Mouse (Mus musculus): ENCODE measurements around the gene Vmn1r15. TPM values are rescaled to one million over a fixed set of nuclear protein-coding genes. Genes with fewer than 3 reads are reported as not detected.

The Vmn1r15 gene
- not detected in 2 replicates for polyA plus RNA-seq (2014; fragmentation: Nextera tagmentation; extraction: Ambion mirVana)

GRCm38 (mm10) chr6:57257652-57258051 lies at the start of gene Vmn1r15:
Vmn1r15 (plus strand) TSS chr6:57257952.
- WGBS, result 86% methylated on average over 1 of the region's 1 CpGs
- Histone ChIP-seq H3K4me1 (replicated peaks; ENCODE audit: control insufficient read depth, insufficient read depth, low read length) (no peaks in the 10 kb centered on the region), H3K9me3 (ENCODE audit: control insufficient read depth, low read length) (no peaks in the 10 kb centered on the region), H3K36me3 (replicated peaks; ENCODE audit: control insufficient read depth, insufficient read depth) (no peaks in the 10 kb centered on the region), H3K4me2 (replicated peaks) (no peak within 1 kb of the TSS), H3K4me3 (replicated peaks; ENCODE audit: low read length) (no peak within 1 kb of the TSS), H3K9ac (no peak within 1 kb of the TSS), H3K27ac (no peak within 1 kb of the TSS), H3K27me3 (ENCODE audit: control insufficient read depth, insufficient read depth, low read length) (no peaks in the 10 kb centered on the region)
- DNase-seq (ENCODE audit: low spot score), result no peak
- no peak for ATAC-seq (ENCODE audit: low FRiP score)

GRCm38 (mm10) chr6:57231386-57231785 lies 26.4 kb upstream of the Vmn1r15 start, which contains the start of gene Vmn1r14:
Vmn1r14 (plus strand) TSS chr6:57231686.
- no peak within 1 kb of the TSS for H3K27ac ChIP-seq
- H3K27me3 ChIP-seq (ENCODE audit: control insufficient read depth, insufficient read depth, low read length), result no peaks in the 10 kb centered on the region
- DNase-seq (ENCODE audit: low spot score), result no peak
- H3K9me3 ChIP-seq (ENCODE audit: control insufficient read depth, low read length), result no peaks in the 10 kb centered on the region
- no peaks in the 10 kb centered on the region for H3K4me1 ChIP-seq (replicated peaks; ENCODE audit: control insufficient read depth, insufficient read depth, low read length)
- no peak for ATAC-seq (ENCODE audit: low FRiP score)
- no peak within 1 kb of the TSS for H3K4me3 ChIP-seq (replicated peaks; ENCODE audit: low read length)
- H3K36me3 ChIP-seq (replicated peaks; ENCODE audit: control insufficient read depth, insufficient read depth), result no peaks in the 10 kb centered on the region
- no peak within 1 kb of the TSS for H3K4me2 ChIP-seq (replicated peaks)
- no peak within 1 kb of the TSS for H3K9ac ChIP-seq
- WGBS, result 90% methylated on average over 3 of the region's 3 CpGs

- WGBS, result 96% methylated on average over 2 of the region's 2 CpGs
- ATAC-seq (ENCODE audit: low FRiP score), result no peak
Observed at GRCm38 (mm10) chr6:57260990-57261389, 3.2 kb downstream of the Vmn1r15 start.

GRCm38 (mm10) chr6:57271881-57272280 lies 14.1 kb downstream of the Vmn1r15 start:
- Histone ChIP-seq H3K9ac (no peak overlapping the region), H3K9me3 (ENCODE audit: control insufficient read depth, low read length) (no peaks in the 10 kb centered on the region), H3K4me2 (replicated peaks) (no peak overlapping the region), H3K36me3 (replicated peaks; ENCODE audit: control insufficient read depth, insufficient read depth) (no peaks in the 10 kb centered on the region), H3K4me3 (replicated peaks; ENCODE audit: low read length) (no peak overlapping the region), H3K4me1 (replicated peaks; ENCODE audit: control insufficient read depth, insufficient read depth, low read length) (no peaks in the 10 kb centered on the region), H3K27ac (no peak overlapping the region), H3K27me3 (ENCODE audit: control insufficient read depth, insufficient read depth, low read length) (no peaks in the 10 kb centered on the region)
- no peak for ATAC-seq (ENCODE audit: low FRiP score)
- 79% methylated on average over 3 of the region's 3 CpGs for WGBS
- DNase-seq (ENCODE audit: low spot score), result no peak

More at GRCm38 (mm10) chr6:57260990-57261389, 3.2 kb downstream of the Vmn1r15 start:
- Histone ChIP-seq H3K4me3 (replicated peaks; ENCODE audit: low read length) (no peak overlapping the region), H3K27ac (no peak overlapping the region), H3K4me1 (replicated peaks; ENCODE audit: control insufficient read depth, insufficient read depth, low read length) (no peaks in the 10 kb centered on the region), H3K9ac (no peak overlapping the region), H3K27me3 (ENCODE audit: control insufficient read depth, insufficient read depth, low read length) (no peaks in the 10 kb centered on the region), H3K9me3 (ENCODE audit: control insufficient read depth, low read length) (no peaks in the 10 kb centered on the region), H3K4me2 (replicated peaks) (no peak overlapping the region), H3K36me3 (replicated peaks; ENCODE audit: control insufficient read depth, insufficient read depth) (no peaks in the 10 kb centered on the region)
- DNase-seq (ENCODE audit: low spot score), result no peak

- Histone ChIP-seq H3K36me3 (replicated peaks; ENCODE audit: control insufficient read depth, insufficient read depth) (no peaks in the 10 kb centered on the region), H3K27me3 (ENCODE audit: control insufficient read depth, insufficient read depth, low read length) (no peaks in the 10 kb centered on the region), H3K4me1 (replicated peaks; ENCODE audit: control insufficient read depth, insufficient read depth, low read length) (no peaks in the 10 kb centered on the region), H3K9me3 (ENCODE audit: control insufficient read depth, low read length) (no peaks in the 10 kb centered on the region), H3K4me3 (replicated peaks; ENCODE audit: low read length) (no peak overlapping the region), H3K27ac (no peak overlapping the region), H3K9ac (no peak overlapping the region), H3K4me2 (replicated peaks) (no peak overlapping the region)
- DNase-seq (ENCODE audit: low spot score) (no peak), ATAC-seq (ENCODE audit: low FRiP score) (no peak)
Observed at GRCm38 (mm10) chr6:57272517-57272916, 14.8 kb downstream of the Vmn1r15 start.

- Histone ChIP-seq H3K4me1 (replicated peaks; ENCODE audit: control insufficient read depth, insufficient read depth, low read length) (no peaks in the 10 kb centered on the region), H3K4me2 (replicated peaks) (no peak overlapping the region), H3K27ac (no peak overlapping the region), H3K27me3 (ENCODE audit: control insufficient read depth, insufficient read depth, low read length) (no peaks in the 10 kb centered on the region), H3K9me3 (ENCODE audit: control insufficient read depth, low read length) (no peaks in the 10 kb centered on the region), H3K9ac (no peak overlapping the region), H3K36me3 (replicated peaks; ENCODE audit: control insufficient read depth, insufficient read depth) (no peaks in the 10 kb centered on the region), H3K4me3 (replicated peaks; ENCODE audit: low read length) (no peak overlapping the region)
- DNase-seq (ENCODE audit: low spot score) (no peak), ATAC-seq (ENCODE audit: low FRiP score) (no peak)
Observed at GRCm38 (mm10) chr6:57278952-57279351, 21.2 kb downstream of the Vmn1r15 start.

Other genes with a start within 250 kb of the Vmn1r15 start
- not detected in 2 replicates for gene Vmn1r7, start 232.6 kb upstream of the Vmn1r15 start, polyA plus RNA-seq (2014; fragmentation: Nextera tagmentation; extraction: Ambion mirVana)
- gene Vmn1r8, start 225.7 kb upstream of the Vmn1r15 start, polyA plus RNA-seq (2014; fragmentation: Nextera tagmentation; extraction: Ambion mirVana), result not detected in 2 replicates
- gene Vmn1r9, start 191.2 kb upstream of the Vmn1r15 start, polyA plus RNA-seq (2014; fragmentation: Nextera tagmentation; extraction: Ambion mirVana), result not detected in 2 replicates
- gene Vmn1r10, start 148.5 kb upstream of the Vmn1r15 start, polyA plus RNA-seq (2014; fragmentation: Nextera tagmentation; extraction: Ambion mirVana), result not detected in 2 replicates
- not detected in 2 replicates for gene Vmn1r11, start 124.5 kb upstream of the Vmn1r15 start, polyA plus RNA-seq (2014; fragmentation: Nextera tagmentation; extraction: Ambion mirVana)
- not detected in 2 replicates for gene Vmn1r12, start 101.0 kb upstream of the Vmn1r15 start, polyA plus RNA-seq (2014; fragmentation: Nextera tagmentation; extraction: Ambion mirVana)
- not detected in 2 replicates for gene Vmn1r13, start 54.7 kb upstream of the Vmn1r15 start, polyA plus RNA-seq (2014; fragmentation: Nextera tagmentation; extraction: Ambion mirVana)
- gene Vmn1r14, start 26.3 kb upstream of the Vmn1r15 start, polyA plus RNA-seq (2014; fragmentation: Nextera tagmentation; extraction: Ambion mirVana), result not detected in 2 replicates
- not detected in 2 replicates for gene Vmn1r16, start 71.5 kb downstream of the Vmn1r15 start, polyA plus RNA-seq (2014; fragmentation: Nextera tagmentation; extraction: Ambion mirVana)
- gene Vmn1r17, start 105.8 kb downstream of the Vmn1r15 start, polyA plus RNA-seq (2014; fragmentation: Nextera tagmentation; extraction: Ambion mirVana), result not detected in 2 replicates
- not detected in 2 replicates for gene Vmn1r18, start 137.8 kb downstream of the Vmn1r15 start, polyA plus RNA-seq (2014; fragmentation: Nextera tagmentation; extraction: Ambion mirVana)
- not detected in 2 replicates for gene Vmn1r19, start 145.8 kb downstream of the Vmn1r15 start, polyA plus RNA-seq (2014; fragmentation: Nextera tagmentation; extraction: Ambion mirVana)
- not detected in 2 replicates for gene Vmn1r20, start 171.0 kb downstream of the Vmn1r15 start, polyA plus RNA-seq (2014; fragmentation: Nextera tagmentation; extraction: Ambion mirVana)

Measured in hindbrain, embryonic 14.5 days (tissue).